Mouse (Mus musculus) regulatory T cell (primary cell): ENCODE results near the gene Cacna2d2.

ENCODE experiments used
- in situ Hi-C: fragments of 300-600 bp; cut with MboI, MseI; formaldehyde crosslinking; loops from one replicate; pipeline ENCODE4 v1.15.1; 2025; ENCODE audit warnings: high pct_unique_total_duplicates

Cacna2d2 gene

GRCm38 (mm10) chr9:107399491-107399971, at the start of gene Cacna2d2:
Cacna2d2 (plus strand) TSS chr9:107399612.
- in situ Hi-C loops, result no loop called here

GRCm38 (mm10) chr9:107354826-107355225, 44.6 kb upstream of the Cacna2d2 start:
- in situ Hi-C loops, result loop anchor here (5.0 to 10.0 kb wide), 2 partner anchors 157 to 460 kb away; partner anchors contain the start of gene Manf

- in situ Hi-C loops, result loop anchor here (5.0 to 10.0 kb wide), 2 partner anchors 156 to 461 kb away; partner anchors contain the start of gene Manf
Measured at GRCm38 (mm10) chr9:107355870-107356765, 43.3 kb upstream of the Cacna2d2 start.

GRCm38 (mm10) chr9:107357651-107358050, 41.8 kb upstream of the Cacna2d2 start:
- in situ Hi-C loops, result loop anchor here (5.0 to 10.0 kb wide), 2 partner anchors 155 to 463 kb away; partner anchors contain the start of gene Manf

- in situ Hi-C loops, result no loop called here
Measured at GRCm38 (mm10) chr9:107360989-107361388, 38.4 kb upstream of the Cacna2d2 start.

GRCm38 (mm10) chr9:107366644-107367043, 32.8 kb upstream of the Cacna2d2 start:
- in situ Hi-C loops, result no loop called here

- in situ Hi-C loops, result no loop called here
Measured at GRCm38 (mm10) chr9:107368302-107368701, 31.1 kb upstream of the Cacna2d2 start.

GRCm38 (mm10) chr9:107369270-107370105, 29.9 kb upstream of the Cacna2d2 start:
- in situ Hi-C loops, result no loop called here

GRCm38 (mm10) chr9:107370106-107370463, 29.3 kb upstream of the Cacna2d2 start:
- in situ Hi-C loops, result no loop called here

GRCm38 (mm10) chr9:107372441-107372840, 27.0 kb upstream of the Cacna2d2 start:
- in situ Hi-C loops, result no loop called here

GRCm38 (mm10) chr9:107374623-107375022, 24.8 kb upstream of the Cacna2d2 start:
- in situ Hi-C loops, result no loop called here

GRCm38 (mm10) chr9:107375451-107375850, 24.0 kb upstream of the Cacna2d2 start:
- in situ Hi-C loops, result no loop called here

GRCm38 (mm10) chr9:107377961-107378512, 21.4 kb upstream of the Cacna2d2 start:
- in situ Hi-C loops, result no loop called here

- in situ Hi-C loops, result no loop called here
Measured at GRCm38 (mm10) chr9:107381723-107382122, 17.7 kb upstream of the Cacna2d2 start.

- in situ Hi-C loops, result no loop called here
Measured at GRCm38 (mm10) chr9:107384396-107384795, 15.0 kb upstream of the Cacna2d2 start.

- in situ Hi-C loops, result no loop called here
Measured at GRCm38 (mm10) chr9:107386722-107387121, 12.7 kb upstream of the Cacna2d2 start.

GRCm38 (mm10) chr9:107387708-107388107, 11.7 kb upstream of the Cacna2d2 start:
- in situ Hi-C loops, result no loop called here

- in situ Hi-C loops, result no loop called here
Measured at GRCm38 (mm10) chr9:107388263-107388662, 11.1 kb upstream of the Cacna2d2 start.

- in situ Hi-C loops, result no loop called here
Measured at GRCm38 (mm10) chr9:107396397-107396796, 3.0 kb upstream of the Cacna2d2 start.

- in situ Hi-C loops, result no loop called here
Measured at GRCm38 (mm10) chr9:107398968-107399367, 444 bp upstream of the Cacna2d2 start.

GRCm38 (mm10) chr9:107400060-107400511, 674 bp downstream of the Cacna2d2 start:
- in situ Hi-C loops, result no loop called here
